Mouse (Mus musculus): ENCODE measurements around the gene Ahcyl1.
A peak's percentile ranks its signal among the peaks of the same experiment; 100 is the strongest.
"Not testable (repeated sequence)": the region's sequence is repeated elsewhere in the genome, so short reads cannot be mapped to it uniquely, and the experiment has no call there.

The Ahcyl1 gene

GRCm38 (mm10) chr3:107695948-107696881, at the start of gene Ahcyl1:
TSS of gene Ahcyl1 (minus strand) at chr3:107696560.
- DNase-seq (ENCODE audit: inconsistent age in 2 of 2, low spot score in 1 of 2), result peak; percentile 99 to 100

DNA sequence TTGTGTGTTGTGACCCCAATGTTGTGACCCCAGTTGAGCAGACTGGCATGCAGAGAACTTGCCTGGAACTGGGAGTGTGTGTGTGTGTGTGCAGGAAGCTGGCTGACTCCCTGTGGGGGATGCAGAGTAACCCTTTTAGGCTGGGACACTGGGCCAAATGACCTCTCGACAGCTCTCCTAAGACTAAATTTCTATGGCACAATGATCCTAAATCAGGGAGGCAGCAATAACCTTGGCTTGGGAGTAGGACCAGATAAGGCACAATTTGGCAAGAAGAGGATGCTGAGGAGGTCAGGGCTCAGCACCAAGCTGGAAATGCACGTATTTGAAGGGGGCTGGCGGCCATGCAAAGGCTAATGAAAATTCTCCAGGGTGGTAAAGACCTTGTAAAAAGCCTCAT, 49.7 kb upstream of the Ahcyl1 start:
- DNase-seq (ENCODE audit: inconsistent age in 2 of 2, low spot score in 1 of 2), result peak; percentile 32 to 66

GRCm38 (mm10) chr3:107743650-107744049, 47.3 kb upstream of the Ahcyl1 start:
- DNase-seq (ENCODE audit: inconsistent age in 2 of 2, low spot score in 1 of 2), result peak in 1 of 2 experiments; percentile 47

DNA sequence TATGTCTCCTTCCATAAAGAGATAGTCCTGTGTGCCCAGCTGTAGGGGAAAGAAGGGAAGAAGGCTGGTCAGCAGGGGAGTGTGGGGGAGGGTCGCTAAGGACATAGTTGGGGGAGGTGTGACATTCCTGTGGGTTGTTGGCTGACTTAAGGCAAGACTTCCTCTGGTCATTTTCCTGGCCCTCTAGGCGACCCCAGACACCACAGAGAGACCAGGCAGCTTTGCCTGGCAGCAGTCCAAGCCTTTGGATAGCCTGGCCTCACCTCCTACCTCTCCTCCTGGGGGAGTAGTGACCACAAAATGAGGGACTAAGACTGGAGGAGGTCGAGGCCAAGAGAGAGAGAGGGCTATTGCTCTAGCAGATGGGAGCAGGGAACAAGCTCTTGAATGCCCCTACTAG, 46.7 kb upstream of the Ahcyl1 start:
- peak; percentile 34 to 58 for DNase-seq (ENCODE audit: inconsistent age in 2 of 2, low spot score in 1 of 2)

- no peak for DNase-seq (ENCODE audit: inconsistent age in 2 of 2, low spot score in 1 of 2)
Observed at GRCm38 (mm10) chr3:107742071-107742710, 45.8 kb upstream of the Ahcyl1 start.

- DNase-seq (ENCODE audit: inconsistent age in 2 of 2, low spot score in 1 of 2), result no peak
Observed at GRCm38 (mm10) chr3:107741387-107741786, 45.0 kb upstream of the Ahcyl1 start.

DNA sequence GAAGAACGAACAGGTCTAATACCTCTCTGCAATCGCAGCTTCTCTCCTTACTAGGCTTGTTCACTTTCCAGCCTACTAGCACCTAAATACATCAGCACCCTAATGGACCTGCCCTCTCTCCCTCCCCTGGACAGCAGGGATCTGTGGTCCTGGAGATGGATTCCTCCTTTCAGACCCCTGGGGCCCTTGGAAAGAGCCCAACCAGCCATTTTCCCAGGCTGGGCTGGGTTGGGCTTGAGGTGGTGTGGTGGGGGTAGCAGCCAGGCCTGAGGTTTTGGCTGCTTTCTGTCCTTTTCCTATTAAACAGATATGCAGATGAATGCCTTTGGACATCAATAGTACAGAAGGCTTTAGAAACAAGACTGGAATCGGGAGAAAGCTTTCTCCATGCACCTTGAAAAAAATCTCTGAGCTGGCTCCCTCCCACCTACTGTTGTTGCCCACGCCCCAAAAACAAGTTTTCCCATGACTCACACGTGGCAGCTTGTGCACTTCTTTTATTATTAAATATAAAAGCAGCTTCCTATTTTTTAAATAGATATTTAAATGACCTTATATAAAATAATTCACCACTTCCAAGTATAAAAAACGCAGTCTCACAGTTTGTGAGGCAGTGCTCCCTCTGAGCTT, 44.3 kb upstream of the Ahcyl1 start:
- DNase-seq (ENCODE audit: inconsistent age in 2 of 2, low spot score in 1 of 2), result peak; percentile 56 to 70

DNA sequence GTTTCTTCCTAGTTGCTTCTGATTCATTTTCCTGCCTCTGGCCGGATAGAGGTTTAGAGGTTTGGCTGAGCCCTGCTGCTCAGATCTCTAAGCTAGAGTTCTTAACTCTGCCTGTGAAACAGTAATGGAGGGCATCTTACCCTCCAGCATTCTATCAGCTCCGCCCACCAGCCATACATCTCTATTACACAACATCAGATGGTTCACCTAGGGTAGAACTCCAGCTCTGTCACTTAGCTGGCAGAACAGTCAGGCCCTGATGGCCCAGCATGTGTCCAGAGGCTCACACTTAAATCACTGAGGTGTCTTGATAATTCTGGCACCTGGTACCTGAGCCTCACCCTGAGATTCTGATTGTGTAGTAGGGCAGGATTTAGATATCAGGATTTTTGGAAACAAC, 43.6 kb upstream of the Ahcyl1 start:
- no peak for DNase-seq (ENCODE audit: inconsistent age in 2 of 2, low spot score in 1 of 2)

DNA sequence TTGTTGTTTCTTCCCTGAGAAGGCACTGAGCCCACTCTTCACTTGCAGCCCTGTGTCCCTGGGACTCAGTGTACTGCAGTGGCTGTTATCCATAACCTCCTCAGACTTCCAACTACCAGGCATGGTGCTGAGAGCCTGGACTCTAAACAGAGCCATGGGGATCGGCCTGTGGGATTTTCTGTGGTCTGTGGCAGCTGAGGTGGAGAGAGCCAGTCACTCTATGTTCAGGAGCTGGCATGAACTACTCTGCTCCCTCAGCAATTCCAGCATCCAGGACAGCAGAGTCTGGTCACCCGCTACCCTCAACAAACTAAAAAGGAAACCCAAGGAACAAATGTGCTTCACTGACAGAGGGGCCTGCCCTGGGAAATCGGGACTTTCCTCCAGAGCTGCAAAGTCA, 43.1 kb upstream of the Ahcyl1 start:
- DNase-seq (ENCODE audit: inconsistent age in 2 of 2, low spot score in 1 of 2), result no peak

- no peak for DNase-seq (ENCODE audit: inconsistent age in 2 of 2, low spot score in 1 of 2)
Observed at GRCm38 (mm10) chr3:107738620-107739019, 42.3 kb upstream of the Ahcyl1 start.

DNA sequence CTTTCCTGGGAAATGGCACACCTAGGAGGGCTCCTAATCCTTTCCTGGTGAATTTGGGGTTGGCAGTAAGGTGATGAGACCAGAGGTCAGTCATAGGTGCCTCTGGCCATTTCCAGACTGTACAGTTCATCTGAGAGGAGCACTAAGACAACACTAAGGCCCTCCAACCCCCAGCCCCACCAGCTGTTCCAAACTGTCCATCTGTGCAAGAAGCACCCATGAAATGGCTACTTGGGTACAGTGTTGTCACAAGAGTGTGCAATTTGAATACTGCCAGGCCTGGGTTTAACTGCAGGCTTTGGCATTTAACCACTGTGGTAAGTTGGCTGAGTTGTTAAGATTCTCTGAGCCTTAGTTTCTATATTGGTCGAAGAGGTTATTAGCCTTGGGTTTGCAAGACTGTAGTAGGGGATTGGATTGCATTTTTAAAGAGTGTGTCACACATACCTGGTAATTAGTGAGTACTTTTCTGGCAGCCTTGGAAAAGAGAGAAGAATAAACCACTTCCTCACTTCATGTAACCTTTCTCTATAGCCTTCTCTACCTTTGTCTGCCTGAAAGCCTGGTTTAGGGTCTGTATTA, 41.3 kb upstream of the Ahcyl1 start:
- no peak for DNase-seq (ENCODE audit: inconsistent age in 2 of 2, low spot score in 1 of 2)

- not testable (repeated sequence) for DNase-seq (ENCODE audit: inconsistent age in 2 of 2, low spot score in 1 of 2)
Observed at GRCm38 (mm10) chr3:107735620-107736019, 39.3 kb upstream of the Ahcyl1 start.

DNA sequence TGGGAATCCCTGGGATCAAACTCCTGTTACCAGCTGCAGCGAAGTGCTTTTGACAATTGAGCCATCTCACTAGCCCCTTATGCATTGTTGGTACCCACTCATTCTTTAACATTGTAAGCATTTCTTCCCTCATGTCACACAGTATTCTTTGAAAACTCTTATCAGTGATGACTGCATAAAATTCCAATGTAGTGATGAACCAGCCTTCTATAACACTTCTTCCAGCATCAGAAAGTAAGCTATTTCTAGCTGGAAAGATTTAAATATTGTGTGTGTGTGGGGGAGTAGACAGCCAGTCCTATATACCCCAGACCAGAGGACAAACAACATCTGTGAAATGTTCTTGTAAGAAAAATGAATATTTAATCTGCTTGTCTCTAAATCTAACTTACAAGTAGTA, 37.0 kb upstream of the Ahcyl1 start:
- DNase-seq (ENCODE audit: inconsistent age in 2 of 2, low spot score in 1 of 2), result no peak

DNA sequence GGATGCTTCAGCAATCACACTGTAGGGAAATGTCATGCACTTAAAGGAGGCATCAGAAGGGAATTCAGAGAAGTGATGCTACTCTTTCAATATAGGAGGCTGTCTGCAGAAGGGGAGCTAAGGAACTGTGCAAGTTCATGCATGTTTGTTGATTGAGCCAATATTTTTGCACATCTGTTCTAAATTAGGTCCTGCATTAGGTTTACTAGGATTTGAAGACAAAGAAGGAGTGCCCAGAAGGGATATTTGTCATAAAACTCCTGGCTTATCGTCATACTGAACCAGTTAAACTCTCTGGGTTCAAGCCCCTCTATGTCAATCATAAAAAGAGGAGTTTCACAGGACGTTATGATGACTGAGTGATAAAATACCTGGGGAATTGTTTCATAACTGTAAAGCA, 33.9 kb upstream of the Ahcyl1 start:
- DNase-seq (ENCODE audit: inconsistent age in 2 of 2, low spot score in 1 of 2), result no peak

GRCm38 (mm10) chr3:107728509-107728908, 32.1 kb upstream of the Ahcyl1 start:
- no peak for DNase-seq (ENCODE audit: inconsistent age in 2 of 2, low spot score in 1 of 2)

- no peak for DNase-seq (ENCODE audit: inconsistent age in 2 of 2, low spot score in 1 of 2)
Observed at GRCm38 (mm10) chr3:107715971-107716370, 19.6 kb upstream of the Ahcyl1 start.

DNA sequence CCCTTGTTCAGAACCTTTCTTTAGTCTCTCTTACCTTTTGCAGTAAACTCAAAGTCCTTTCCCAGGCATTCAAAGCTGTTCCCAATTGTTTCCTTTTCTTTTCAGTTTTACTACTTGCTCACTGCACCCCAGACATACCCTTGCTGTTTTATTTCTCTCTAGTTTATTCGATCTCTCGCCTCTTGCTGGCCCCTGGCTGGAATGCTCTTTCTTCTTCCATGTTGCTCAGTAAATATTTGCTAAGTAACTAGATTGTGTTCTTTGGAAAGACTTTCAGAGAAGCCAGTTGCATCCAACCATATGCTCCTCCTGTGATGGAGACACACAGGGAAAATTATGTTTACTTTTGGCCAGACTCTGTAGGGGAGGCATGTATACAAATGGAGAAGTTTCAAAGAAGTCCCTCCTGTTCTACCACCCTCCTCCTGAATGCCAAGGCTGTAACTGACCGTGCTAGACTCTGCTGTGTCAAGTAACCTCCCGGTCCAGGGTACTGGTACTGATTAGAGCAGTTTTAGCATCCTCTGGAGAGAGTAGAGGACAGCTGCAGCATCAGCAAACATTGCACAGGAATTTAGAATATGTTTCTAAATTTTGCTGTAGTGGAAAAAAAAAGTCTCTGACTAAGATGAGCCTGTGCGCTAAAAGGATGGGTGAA, 18.0 kb upstream of the Ahcyl1 start:
- DNase-seq (ENCODE audit: inconsistent age in 2 of 2, low spot score in 1 of 2), result no peak

- DNase-seq (ENCODE audit: inconsistent age in 2 of 2, low spot score in 1 of 2), result no peak
Observed at GRCm38 (mm10) chr3:107712081-107712480, 15.7 kb upstream of the Ahcyl1 start.

- DNase-seq (ENCODE audit: inconsistent age in 2 of 2, low spot score in 1 of 2), result peak; percentile 34 to 54
Observed at GRCm38 (mm10) chr3:107709156-107709555, 12.8 kb upstream of the Ahcyl1 start.

DNA sequence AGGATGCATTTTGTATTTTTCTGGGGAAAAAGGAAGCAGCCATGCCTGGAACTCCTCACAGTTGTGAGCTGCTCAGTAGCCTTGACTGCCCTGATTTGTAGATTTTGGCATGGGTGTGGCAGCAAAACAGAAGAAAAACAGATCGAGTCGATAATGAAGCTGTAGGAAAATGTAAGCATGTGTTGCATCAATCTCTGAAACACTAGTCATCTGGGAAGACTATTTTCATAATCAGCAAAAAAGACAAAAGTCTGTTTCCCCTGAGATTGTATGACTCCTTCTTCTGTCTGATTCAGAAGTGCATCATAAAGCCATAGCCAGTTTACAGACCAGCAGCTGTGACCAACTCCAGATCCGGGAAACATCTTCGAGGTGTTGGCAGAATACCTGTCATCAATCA, 10.9 kb upstream of the Ahcyl1 start:
- DNase-seq (ENCODE audit: inconsistent age in 2 of 2, low spot score in 1 of 2), result no peak

- DNase-seq (ENCODE audit: inconsistent age in 2 of 2, low spot score in 1 of 2), result peak in 1 of 2 experiments; percentile 42
Observed at GRCm38 (mm10) chr3:107706164-107706563, 9.8 kb upstream of the Ahcyl1 start.

Measured in adrenal gland, adult (tissue).